Mouse (Mus musculus) megakaryocyte, embryonic 14.5 days (primary cell): ENCODE data around the gene Slc12a7.

Experiments
- FLI1 ChIP-seq: IDR thresholded peaks from 2 replicates; pipeline ENCODE4 v1.6.1; 2012; ENCODE audit warnings: low read length, inconsistent platforms, mixed read lengths
- GATA1 ChIP-seq: IDR thresholded peaks from 3 replicates; pipeline ENCODE4 v1.6.1; 2012; ENCODE audit warnings: mixed read lengths, low read length, inconsistent platforms, borderline replicate concordance

- no peak for TF ChIP-seq GATA1
- no peak for TF ChIP-seq FLI1
Measured at GRCm38 (mm10) chr13:73743662-73744061, 10.8 kb downstream of the Slc12a7 start.
